14 mouse cellular contexts compared by ENCODE assay signal in the genomic region with DNA sequence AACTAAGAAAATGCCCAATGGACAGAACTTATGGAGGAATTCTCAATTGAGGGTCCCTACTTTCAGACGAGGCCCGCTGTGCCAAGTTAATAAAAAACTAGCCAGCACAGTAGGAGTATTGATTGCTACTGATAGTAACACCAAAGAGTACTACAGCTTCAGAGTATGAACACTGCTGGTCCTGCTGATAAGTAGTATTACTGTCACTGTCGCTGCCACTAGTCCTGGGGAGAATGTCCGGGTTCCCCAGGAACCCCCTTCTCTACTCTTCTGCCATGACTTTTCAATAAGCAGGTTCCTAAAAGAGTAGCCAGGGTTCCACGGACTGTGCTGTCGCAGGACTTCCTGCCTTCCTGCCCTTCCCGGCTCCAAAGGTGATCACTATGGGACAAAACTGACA.
"Had no signal": no experiment of that assay in that cellular context is flagged by ENCODE, and none has a peak within 500 bp of the region (broad histone marks: within the 10 kb centered on the region; RNA-seq: fewer than 3 reads in every experiment).

No protein-coding gene starts in this region.

- H3K9ac ChIP-seq: limb, embryonic 15.5 days; midbrain, embryonic 15.5 days; neural tube, embryonic 12.5 days had no signal

- H3K27ac ChIP-seq: hindbrain, postnatal 0 days; limb, embryonic 15.5 days; midbrain, embryonic 15.5 days; neural tube, embryonic 12.5 days had no signal

- H3K4me2 ChIP-seq: limb, embryonic 15.5 days; midbrain, embryonic 15.5 days; neural tube, embryonic 12.5 days had no signal

- H3K27me3 ChIP-seq: midbrain, embryonic 15.5 days; neural tube, embryonic 12.5 days had no signal

- H3K9me3 ChIP-seq: limb, embryonic 15.5 days; midbrain, embryonic 15.5 days; neural tube, embryonic 12.5 days had no signal

- H3K4me3 ChIP-seq: limb, embryonic 15.5 days; midbrain, embryonic 15.5 days; neural tube, embryonic 12.5 days had no signal

- DNase-seq: kidney, adult 2 months; kidney, postnatal 25 days; layer of hippocampus, postnatal 36 days; lung, adult 2 months; retina, postnatal 1 day; right cerebral cortex, postnatal 4 days; spleen, adult 18-20 months; thymus, adult 18-20 months; thymus, postnatal 14 days had no signal

- ATAC-seq: hindbrain, postnatal 0 days; lung, postnatal 0 days; midbrain, embryonic 15.5 days had no signal

- H3K4me1 ChIP-seq: limb, embryonic 15.5 days; midbrain, embryonic 15.5 days; neural tube, embryonic 12.5 days had no signal

- H3K36me3 ChIP-seq: limb, embryonic 15.5 days; midbrain, embryonic 15.5 days; neural tube, embryonic 12.5 days had no signal
